In genomic region chr6:44408331-44409195, GRCm38 (mm10) we compare ENCODE assay signal across 19 mouse cellular contexts.
A peak's percentile ranks its signal among the peaks of the same experiment; 100 is the strongest.
DNase-seq lines count a peak whose midpoint lies in the region; ATAC-seq and TF ChIP-seq lines count a peak whose summit lies in the region.
"Had no signal": no experiment of that assay in that cellular context is flagged by ENCODE, and none has a peak within 500 bp of the region (broad histone marks: within the 10 kb centered on the region; RNA-seq: fewer than 3 reads in every experiment).

No protein-coding gene starts in this region.

- H3K4me2 ChIP-seq in forebrain, embryonic 14.5 days (ENCODE audit: low read length) = no peak overlapping the region
- H3K4me2 ChIP-seq in hindbrain, embryonic 14.5 days (replicated peaks) = no peak overlapping the region
- H3K4me2 ChIP-seq: limb, embryonic 13.5 days; liver, embryonic 12.5 days had no signal

- intact Hi-C loops in left cerebral cortex, postnatal 4 days (cut with DNase I) = no loop called here
- intact Hi-C loops in left cerebral cortex, postnatal 36 days (cut with DNase I) = no loop called here
- intact Hi-C loops in heart, postnatal 14 days (cut with DNase I) = no loop called here

- H3K27me3 ChIP-seq in forebrain, embryonic 14.5 days (replicated peaks; ENCODE audit: control insufficient read depth, insufficient read depth, low read length) = no peaks in the 10 kb centered on the region
- H3K27me3 ChIP-seq in hindbrain, embryonic 14.5 days (ENCODE audit: control insufficient read depth, insufficient read depth, low read length) = no peaks in the 10 kb centered on the region
- H3K27me3 ChIP-seq: limb, embryonic 13.5 days; liver, embryonic 12.5 days had no signal

- no peaks in the 10 kb centered on the region for H3K36me3 ChIP-seq in forebrain, embryonic 14.5 days (ENCODE audit: control insufficient read depth, insufficient read depth, low read length)
- no peaks in the 10 kb centered on the region for H3K36me3 ChIP-seq in hindbrain, embryonic 14.5 days (replicated peaks; ENCODE audit: control insufficient read depth, insufficient read depth)
- H3K36me3 ChIP-seq: limb, embryonic 13.5 days; liver, embryonic 12.5 days had no signal

- TF ChIP-seq POLR2A in brain, embryonic 14.5 days (IDR thresholded peaks at IDR 0.05; ENCODE audit: borderline replicate concordance, extremely low read depth, insufficient read depth, insufficient read length, poor library complexity, severe bottlenecking) = no peak

- no peaks in the 10 kb centered on the region for H3K9me3 ChIP-seq in forebrain, embryonic 14.5 days (replicated peaks; ENCODE audit: control insufficient read depth, low read length)
- no peaks in the 10 kb centered on the region for H3K9me3 ChIP-seq in hindbrain, embryonic 14.5 days (ENCODE audit: control insufficient read depth, low read length)
- H3K9me3 ChIP-seq: limb, embryonic 13.5 days; liver, embryonic 12.5 days had no signal

- DNase-seq in left cerebral cortex, postnatal 4 days = peak; percentile 2
- no peak for DNase-seq in left cerebral cortex, postnatal 36 days (ENCODE audit: low spot score in 2 of 2)
- DNase-seq in brain, embryonic 14.5 days (ENCODE audit: low read depth) = peak; percentile 82
- peak; percentile 68 for DNase-seq in forebrain, embryonic 14.5 days (ENCODE audit: low spot score)
- no peak for DNase-seq in hindbrain, embryonic 14.5 days (ENCODE audit: low spot score)
- no peak for DNase-seq in adrenal gland, adult 2 months
- DNase-seq in heart, postnatal 14 days = no peak
- DNase-seq: adrenal gland, postnatal 14 days; cerebellum, adult 8-10 months; gastrocnemius, postnatal 36 days; heart, postnatal 36 days; kidney, adult 8-10 months; kidney, postnatal 10 days; layer of hippocampus, postnatal 36 days; lung, adult 2 months; lung, postnatal 14 days; retina, postnatal 1 day had no signal

- H3K27ac ChIP-seq in forebrain, embryonic 14.5 days (ENCODE audit: low read depth, low read length) = 0 out of 2 replicates have a peak overlapping the region, but pooled peaks have one; percentile 14
- no peak overlapping the region for H3K27ac ChIP-seq in hindbrain, embryonic 14.5 days
- H3K27ac ChIP-seq: limb, embryonic 13.5 days; liver, embryonic 12.5 days had no signal

- no peaks in the 10 kb centered on the region for H3K4me1 ChIP-seq in forebrain, embryonic 14.5 days (ENCODE audit: control insufficient read depth, insufficient read depth, low read length)
- no peaks in the 10 kb centered on the region for H3K4me1 ChIP-seq in hindbrain, embryonic 14.5 days (replicated peaks; ENCODE audit: control insufficient read depth, insufficient read depth, low read length)
- H3K4me1 ChIP-seq: limb, embryonic 13.5 days; liver, embryonic 12.5 days had no signal

- no peak overlapping the region for H3K9ac ChIP-seq in forebrain, embryonic 14.5 days (ENCODE audit: low read length)
- H3K9ac ChIP-seq in hindbrain, embryonic 14.5 days = no peak overlapping the region
- H3K9ac ChIP-seq: limb, embryonic 13.5 days; liver, embryonic 12.5 days had no signal

- no peak overlapping the region for H3K4me3 ChIP-seq in forebrain, embryonic 14.5 days (ENCODE audit: low read depth, low read length)
- no peak overlapping the region for H3K4me3 ChIP-seq in hindbrain, embryonic 14.5 days (replicated peaks; ENCODE audit: low read length)
- H3K4me3 ChIP-seq: limb, embryonic 13.5 days; liver, embryonic 12.5 days had no signal

- peak; percentile 96 for ATAC-seq in forebrain, embryonic 14.5 days
- ATAC-seq in hindbrain, embryonic 14.5 days (ENCODE audit: low FRiP score) = peak; percentile 66
- ATAC-seq: liver, embryonic 12.5 days had no signal

- no peak for TF ChIP-seq CTCF in brain, embryonic 14.5 days (IDR thresholded peaks at IDR 0.05; ENCODE audit: borderline replicate concordance, extremely low read depth, insufficient read depth, insufficient read length)

- 51% methylated on average over 2 of the region's 2 CpGs for WGBS in forebrain, embryonic 14.5 days
- 46% methylated on average over 2 of the region's 2 CpGs for WGBS in hindbrain, embryonic 14.5 days

Comparison
In these comparisons a context has a peak if more than half of its experiments do, and no peak if none do; other contexts are left out.
1. DNase-seq: peak in left cerebral cortex, postnatal 4 days (single experiment), brain, embryonic 14.5 days (single experiment) and forebrain, embryonic 14.5 days (single experiment); none in left cerebral cortex, postnatal 36 days (0 of 2), hindbrain, embryonic 14.5 days (single experiment), adrenal gland, adult 2 months (single experiment) and heart, postnatal 14 days (0 of 2).